In the genomic region with DNA sequence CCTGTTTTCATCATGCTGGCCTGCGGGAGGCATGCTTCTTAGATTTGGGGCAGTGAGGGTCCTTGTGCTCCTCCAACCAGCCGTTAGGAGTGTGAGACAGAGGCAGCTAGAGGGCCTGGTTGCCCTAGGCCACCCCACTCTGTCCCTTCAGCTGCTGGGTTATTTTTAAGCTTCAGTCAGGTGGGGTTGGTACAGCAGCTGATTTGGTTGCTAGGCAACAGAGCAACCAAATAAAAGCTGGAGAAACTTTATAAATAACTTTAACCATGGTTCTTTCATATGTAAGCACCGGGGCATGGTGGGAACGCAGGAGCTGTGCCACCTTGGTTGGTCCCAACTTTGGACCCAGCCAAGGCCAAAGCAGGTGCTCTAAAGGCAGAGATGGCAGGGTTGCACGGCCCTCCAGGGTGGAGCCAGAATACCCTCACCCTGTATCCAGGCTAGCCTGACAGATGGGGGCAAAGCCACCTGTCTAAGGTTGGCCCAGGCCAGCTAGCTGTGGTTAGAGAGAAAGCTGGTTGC, we compare ENCODE assay signal across 9 mouse cellular contexts. TPM values are rescaled to one million over a fixed set of nuclear protein-coding genes. Genes with fewer than 3 reads are reported as not detected.
DNase-seq lines count a peak whose midpoint lies in the region; ATAC-seq and TF ChIP-seq lines count a peak whose summit lies in the region.
"Had no signal": no experiment of that assay in that cellular context is flagged by ENCODE, and none has a peak within 500 bp of the region (broad histone marks: within the 10 kb centered on the region; RNA-seq: fewer than 3 reads in every experiment).

No protein-coding gene starts in this region.

- no peak overlapping the region for H3K4me3 ChIP-seq in forebrain, embryonic 14.5 days (ENCODE audit: low read depth, low read length)
- H3K4me3 ChIP-seq in forebrain, embryonic 15.5 days, result no peak overlapping the region
- H3K4me3 ChIP-seq in lung, embryonic 14.5 days (ENCODE audit: low read depth, low read length), result no peak overlapping the region
- no peak overlapping the region for H3K4me3 ChIP-seq in limb, embryonic 15.5 days

- 0 out of 2 replicates have a peak overlapping the region, but pooled peaks have one; percentile 14 for H3K27ac ChIP-seq in forebrain, embryonic 14.5 days (ENCODE audit: low read depth, low read length)
- no peak overlapping the region for H3K27ac ChIP-seq in forebrain, embryonic 15.5 days (replicated peaks)
- peak overlapping the region; percentile 6; the same call in 1 of the 2 replicates for H3K27ac ChIP-seq in lung, embryonic 14.5 days (ENCODE audit: low read depth)
- peak overlapping the region; percentile 51; the same call in 1 of the 2 replicates for H3K27ac ChIP-seq in limb, embryonic 15.5 days

- ATAC-seq in forebrain, embryonic 14.5 days, result no peak
- ATAC-seq in forebrain, embryonic 15.5 days (replicated peaks), result no peak
- ATAC-seq in lung, embryonic 14.5 days (ENCODE audit: insufficient read depth), result peak; percentile 13; the same call in 1 of the 2 replicates
- 0 out of 2 replicates have a peak, but pooled peaks have one; percentile 30 for ATAC-seq in limb, embryonic 15.5 days (ENCODE audit: insufficient number of reproducible peaks, low FRiP score, low TSS enrichment, low read depth)

- intact Hi-C loops in gastrocnemius, postnatal 14 days (cut with DNase I; ENCODE audit: low total_unique reads), result no loop called here

- WGBS in forebrain, embryonic 14.5 days, result 65% methylated on average over 5 of the region's 5 CpGs
- WGBS in forebrain, embryonic 15.5 days, result 62% methylated on average over 5 of the region's 5 CpGs
- WGBS in lung, embryonic 14.5 days, result 67% methylated on average over 5 of the region's 5 CpGs
- WGBS in limb, embryonic 15.5 days, result 53% methylated on average over 5 of the region's 5 CpGs

- H3K9ac ChIP-seq in forebrain, embryonic 14.5 days (ENCODE audit: low read length), result peak overlapping the region; percentile 13; the same call in 1 of the 2 replicates
- H3K9ac ChIP-seq in forebrain, embryonic 15.5 days (replicated peaks), result no peak overlapping the region
- H3K9ac ChIP-seq in lung, embryonic 14.5 days, result no peak overlapping the region
- H3K9ac ChIP-seq in limb, embryonic 15.5 days, result no peak overlapping the region

- no peaks in the 10 kb centered on the region for H3K27me3 ChIP-seq in forebrain, embryonic 14.5 days (replicated peaks; ENCODE audit: control insufficient read depth, insufficient read depth, low read length)
- no peaks in the 10 kb centered on the region for H3K27me3 ChIP-seq in forebrain, embryonic 15.5 days
- H3K27me3 ChIP-seq in lung, embryonic 14.5 days (ENCODE audit: insufficient read depth, low read length), result no peaks in the 10 kb centered on the region
- H3K27me3 ChIP-seq in limb, embryonic 15.5 days, result no peaks in the 10 kb centered on the region

- peaks cover 97% of the 10 kb centered on the region for H3K36me3 ChIP-seq in forebrain, embryonic 14.5 days (ENCODE audit: control insufficient read depth, insufficient read depth, low read length)
- peaks cover 85% of the 10 kb centered on the region for H3K36me3 ChIP-seq in forebrain, embryonic 15.5 days
- peaks cover 97% of the 10 kb centered on the region for H3K36me3 ChIP-seq in lung, embryonic 14.5 days (ENCODE audit: insufficient read depth)
- peaks cover 94% of the 10 kb centered on the region for H3K36me3 ChIP-seq in limb, embryonic 15.5 days

- peak; percentile 22 for DNase-seq in forebrain, embryonic 14.5 days (ENCODE audit: low spot score)
- no peak for DNase-seq in lung, embryonic 14.5 days
- no peak for DNase-seq in lung, postnatal 14 days
- DNase-seq in gastrocnemius, postnatal 14 days, result peak; percentile 58
- DNase-seq in adrenal gland, adult 2 months, result no peak
- no peak for DNase-seq in spleen, postnatal 36 days (ENCODE audit: low spot score in 2 of 2)
- DNase-seq: adrenal gland, postnatal 25 days had no signal

- no peaks in the 10 kb centered on the region for H3K9me3 ChIP-seq in forebrain, embryonic 14.5 days (replicated peaks; ENCODE audit: control insufficient read depth, low read length)
- no peaks in the 10 kb centered on the region for H3K9me3 ChIP-seq in forebrain, embryonic 15.5 days
- H3K9me3 ChIP-seq in lung, embryonic 14.5 days (ENCODE audit: low read depth, low read length), result no peaks in the 10 kb centered on the region
- H3K9me3 ChIP-seq in limb, embryonic 15.5 days, result no peaks in the 10 kb centered on the region

- TF ChIP-seq CTCF in lung, embryonic 14.5 days (IDR thresholded peaks at IDR 0.05; ENCODE audit: low read depth), result no peak

- no peaks in the 10 kb centered on the region for H3K4me1 ChIP-seq in forebrain, embryonic 14.5 days (ENCODE audit: control insufficient read depth, insufficient read depth, low read length)
- H3K4me1 ChIP-seq in forebrain, embryonic 15.5 days, result no peaks in the 10 kb centered on the region
- no peaks in the 10 kb centered on the region for H3K4me1 ChIP-seq in lung, embryonic 14.5 days (ENCODE audit: insufficient read depth)
- H3K4me1 ChIP-seq in limb, embryonic 15.5 days, result peaks cover 28% of the 10 kb centered on the region

- no peak overlapping the region for H3K4me2 ChIP-seq in forebrain, embryonic 14.5 days (ENCODE audit: low read length)
- H3K4me2 ChIP-seq in forebrain, embryonic 15.5 days (replicated peaks), result no peak overlapping the region
- H3K4me2 ChIP-seq in lung, embryonic 14.5 days, result no peak overlapping the region
- no peak overlapping the region for H3K4me2 ChIP-seq in limb, embryonic 15.5 days

RNA-seq across cellular contexts. Expression of a gene that starts 18.4 kb away (rescaled TPM):
- 54.8 and 67.8 TPM in 2 replicates for polyA plus RNA-seq in forebrain, embryonic 14.5 days (2014; fragmentation: Nextera tagmentation; extraction: Ambion mirVana)
- 76.8 and 79.6 TPM in 2 replicates for polyA plus RNA-seq in forebrain, embryonic 15.5 days (2015; fragmentation: Nextera tagmentation; extraction: Ambion mirVana)
- 50.7 and 61.1 TPM in 2 replicates for polyA plus RNA-seq in lung, embryonic 14.5 days (2014; fragmentation: Nextera tagmentation; extraction: Ambion mirVana)
- 100 to 1,000 TPM; 165 to 201 TPM for total RNA-seq in gastrocnemius, postnatal 14 days (2021)
- 46.5 and 50.3 TPM in 2 replicates for polyA plus RNA-seq in limb, embryonic 15.5 days (2015; fragmentation: Nextera tagmentation; extraction: Ambion mirVana)
- total RNA-seq in adrenal gland, adult 2 months (2021), result 10 to 100 TPM; 55.4 to 68.7 TPM
- 98.3 and 98.7 TPM in 2 replicates for polyA plus RNA-seq in adrenal gland, adult 2 months (2012; rRNA removed)

RNA-seq across cellular contexts. Expression of a gene that starts 24.3 kb away (rescaled TPM):
- 36.9 and 39.3 TPM in 2 replicates for polyA plus RNA-seq in forebrain, embryonic 14.5 days (2014; fragmentation: Nextera tagmentation; extraction: Ambion mirVana)
- polyA plus RNA-seq in forebrain, embryonic 15.5 days (2015; fragmentation: Nextera tagmentation; extraction: Ambion mirVana), result 175 and 182 TPM in 2 replicates
- polyA plus RNA-seq in lung, embryonic 14.5 days (2014; fragmentation: Nextera tagmentation; extraction: Ambion mirVana), result 26.7 and 28.9 TPM in 2 replicates
- 10 to 100 TPM; 22.2 to 24.3 TPM for total RNA-seq in gastrocnemius, postnatal 14 days (2021)
- 120 and 128 TPM in 2 replicates for polyA plus RNA-seq in limb, embryonic 15.5 days (2015; fragmentation: Nextera tagmentation; extraction: Ambion mirVana)
- 100 to 1,000 TPM in 1 of 2 experiments, 10 to 100 TPM in 1; 85.8 to 103 TPM for total RNA-seq in adrenal gland, adult 2 months (2021)
- polyA plus RNA-seq in adrenal gland, adult 2 months (2012; rRNA removed), result 16.2 and 16.5 TPM in 2 replicates

RNA-seq across cellular contexts. Expression of a gene that starts 35.2 kb away (rescaled TPM):
- 128 and 152 TPM in 2 replicates for polyA plus RNA-seq in forebrain, embryonic 14.5 days (2014; fragmentation: Nextera tagmentation; extraction: Ambion mirVana)
- polyA plus RNA-seq in forebrain, embryonic 15.5 days (2015; fragmentation: Nextera tagmentation; extraction: Ambion mirVana), result 179 and 185 TPM in 2 replicates
- 262 and 268 TPM in 2 replicates for polyA plus RNA-seq in lung, embryonic 14.5 days (2014; fragmentation: Nextera tagmentation; extraction: Ambion mirVana)
- total RNA-seq in gastrocnemius, postnatal 14 days (2021), result 10 to 100 TPM; 92.1 to 99.3 TPM
- 183 and 198 TPM in 2 replicates for polyA plus RNA-seq in limb, embryonic 15.5 days (2015; fragmentation: Nextera tagmentation; extraction: Ambion mirVana)
- 100 to 1,000 TPM; 169 to 173 TPM for total RNA-seq in adrenal gland, adult 2 months (2021)
- polyA plus RNA-seq in adrenal gland, adult 2 months (2012; rRNA removed), result 29.1 and 36.8 TPM in 2 replicates

RNA-seq across cellular contexts. Expression of a gene that starts 48.8 kb away (rescaled TPM):
- polyA plus RNA-seq in forebrain, embryonic 14.5 days (2014; fragmentation: Nextera tagmentation; extraction: Ambion mirVana), result 1.2 and 2.9 TPM in 2 replicates
- 2.0 and 3.0 TPM in 2 replicates for polyA plus RNA-seq in forebrain, embryonic 15.5 days (2015; fragmentation: Nextera tagmentation; extraction: Ambion mirVana)
- polyA plus RNA-seq in lung, embryonic 14.5 days (2014; fragmentation: Nextera tagmentation; extraction: Ambion mirVana), result 4.0 and 5.2 TPM in 2 replicates
- total RNA-seq in gastrocnemius, postnatal 14 days (2021), result 1 to 10 TPM; 4.7 to 5.6 TPM
- 71.2 and 79.7 TPM in 2 replicates for polyA plus RNA-seq in limb, embryonic 15.5 days (2015; fragmentation: Nextera tagmentation; extraction: Ambion mirVana)
- 1 to 10 TPM; 1.4 to 6.1 TPM for total RNA-seq in adrenal gland, adult 2 months (2021)
- polyA plus RNA-seq in adrenal gland, adult 2 months (2012; rRNA removed), result 1.9 TPM in 2 replicates

Comparison
In these comparisons a context has a peak if more than half of its experiments do, and no peak if none do; other contexts are left out.
1. ATAC-seq: peak in lung, embryonic 14.5 days (single experiment) and limb, embryonic 15.5 days (single experiment); none in forebrain, embryonic 14.5 days (single experiment) and forebrain, embryonic 15.5 days (single experiment).
2. DNase-seq: peak in forebrain, embryonic 14.5 days (single experiment) and gastrocnemius, postnatal 14 days (single experiment); none in lung, embryonic 14.5 days (single experiment), lung, postnatal 14 days (single experiment), adrenal gland, adult 2 months (single experiment) and spleen, postnatal 36 days (0 of 2).